Mouse (Mus musculus): ENCODE measurements around the gene Gm42669.

Gm42669 gene

GRCm38 (mm10) chr5:107521386-107521785 lies 14.0 kb downstream of the Gm42669 start:
- CTCF ChIA-PET: interaction anchor here (1.1 kb wide), 1 partner anchor 9 kb away, joined by 3 read pairs; no protein-coding TSS in a partner anchor

- CTCF ChIA-PET: interaction anchor here (1.1 kb wide), 1 partner anchor 9 kb away, joined by 3 read pairs; no protein-coding TSS in a partner anchor
Measured at GRCm38 (mm10) chr5:107521897-107522296, 14.5 kb downstream of the Gm42669 start.

GRCm38 (mm10) chr5:107524281-107524680 lies 16.9 kb downstream of the Gm42669 start:
- CTCF ChIA-PET: interaction anchor here (1.4 kb wide), 1 partner anchor 10 kb away, joined by 4 read pairs; no protein-coding TSS in a partner anchor

- CTCF ChIA-PET: no interaction called here
Measured at GRCm38 (mm10) chr5:107528856-107529255, 21.4 kb downstream of the Gm42669 start.

- CTCF ChIA-PET: no interaction called here
Measured at GRCm38 (mm10) chr5:107533590-107533989, 26.2 kb downstream of the Gm42669 start.

GRCm38 (mm10) chr5:107534581-107534980 lies 27.2 kb downstream of the Gm42669 start, which contains the start of gene 1700028K03Rik:
TSS of gene 1700028K03Rik (plus strand) at chr5:107534709.
- CTCF ChIA-PET: no interaction called here

GRCm38 (mm10) chr5:107541696-107542095 lies 34.3 kb downstream of the Gm42669 start:
- CTCF ChIA-PET: no interaction called here

GRCm38 (mm10) chr5:107545927-107546326 lies 38.5 kb downstream of the Gm42669 start:
- CTCF ChIA-PET: no interaction called here

GRCm38 (mm10) chr5:107547955-107548354 lies 40.5 kb downstream of the Gm42669 start:
- CTCF ChIA-PET: no interaction called here

GRCm38 (mm10) chr5:107548444-107548843 lies 41.0 kb downstream of the Gm42669 start:
- CTCF ChIA-PET: no interaction called here

- CTCF ChIA-PET: no interaction called here
Measured at GRCm38 (mm10) chr5:107554336-107554735, 46.9 kb downstream of the Gm42669 start.

GRCm38 (mm10) chr5:107556969-107557368 lies 49.5 kb downstream of the Gm42669 start:
- CTCF ChIA-PET: interaction anchor here (0.6 kb wide), 1 partner anchor 357 kb away, joined by 8 read pairs; no protein-coding TSS in a partner anchor

GRCm38 (mm10) chr5:107569148-107569547 lies 61.7 kb downstream of the Gm42669 start:
- CTCF ChIA-PET: no interaction called here

- CTCF ChIA-PET: no interaction called here
Measured at GRCm38 (mm10) chr5:107597301-107598077, 90.1 kb downstream of the Gm42669 start, which contains the start of the genes Rpap2 and Glmn. TSS of gene Rpap2 (plus strand) at chr5:107597373. TSS of gene Glmn (minus strand) at chr5:107597888.

GRCm38 (mm10) chr5:107598380-107598779 lies 91.0 kb downstream of the Gm42669 start:
- CTCF ChIA-PET: interaction anchor here (0.7 kb wide), 2 partner anchors 16 to 239 kb away, joined by 6 to 7 read pairs; no protein-coding TSS in a partner anchor

- CTCF ChIA-PET: interaction anchor here (0.7 kb wide), 1 partner anchor 864 kb away, joined by 8 read pairs; no protein-coding TSS in a partner anchor
Measured at GRCm38 (mm10) chr5:107611224-107611623, 103.8 kb downstream of the Gm42669 start.

- CTCF ChIA-PET: no interaction called here
Measured at GRCm38 (mm10) chr5:107617986-107618385, 110.6 kb downstream of the Gm42669 start.

GRCm38 (mm10) chr5:107621327-107621726 lies 113.9 kb downstream of the Gm42669 start:
- CTCF ChIA-PET: no interaction called here

Data from spleen, embryonic (tissue).